Mouse (Mus musculus) C2C12 (cell line): ENCODE data around the gene Cox7b2.

ENCODE experiments used
- CTCF ChIP-seq: IDR thresholded peaks from one replicate; pipeline ENCODE4 v1.5.1; 2011; ENCODE audit not compliant: control insufficient read depth, insufficient read depth, insufficient read length
- FOSL1 ChIP-seq: IDR thresholded peaks from one replicate; pipeline ENCODE4 v1.8.0; 2011; ENCODE audit warnings: mild to moderate bottlenecking, low read length; ENCODE audit not compliant: poor library complexity, insufficient read depth, severe bottlenecking
- MAX ChIP-seq: IDR thresholded peaks from one replicate; pipeline ENCODE4 v1.6.1; 2011; ENCODE audit warnings: mild to moderate bottlenecking, control low read depth
- MYOG ChIP-seq: IDR thresholded peaks from one replicate; pipeline ENCODE4 v1.6.1; 2011; ENCODE audit not compliant: control insufficient read depth, insufficient read length; ENCODE audit errors: extremely low read depth

- no peak for TF ChIP-seq MAX
- no peak for TF ChIP-seq CTCF
- no peak for TF ChIP-seq MYOG
- no peak for TF ChIP-seq FOSL1
Observed at GRCm38 (mm10) chr5:71571646-71572237, 23.7 kb upstream of the Cox7b2 start.
